Mouse (Mus musculus): ENCODE measurements around the gene Mta2. TPM values are rescaled to one million over a fixed set of nuclear protein-coding genes. Genes with fewer than 3 reads are reported as not detected.

Mta2 gene
- 105 and 110 TPM in 2 replicates for polyA plus RNA-seq (2015; fragmentation: Nextera tagmentation; extraction: Ambion mirVana)

GRCm38 (mm10) chr19:8941515-8942217 lies at the start of gene Mta2:
Gene Mta2 (plus strand): TSS chr19:8941875.

DNA sequence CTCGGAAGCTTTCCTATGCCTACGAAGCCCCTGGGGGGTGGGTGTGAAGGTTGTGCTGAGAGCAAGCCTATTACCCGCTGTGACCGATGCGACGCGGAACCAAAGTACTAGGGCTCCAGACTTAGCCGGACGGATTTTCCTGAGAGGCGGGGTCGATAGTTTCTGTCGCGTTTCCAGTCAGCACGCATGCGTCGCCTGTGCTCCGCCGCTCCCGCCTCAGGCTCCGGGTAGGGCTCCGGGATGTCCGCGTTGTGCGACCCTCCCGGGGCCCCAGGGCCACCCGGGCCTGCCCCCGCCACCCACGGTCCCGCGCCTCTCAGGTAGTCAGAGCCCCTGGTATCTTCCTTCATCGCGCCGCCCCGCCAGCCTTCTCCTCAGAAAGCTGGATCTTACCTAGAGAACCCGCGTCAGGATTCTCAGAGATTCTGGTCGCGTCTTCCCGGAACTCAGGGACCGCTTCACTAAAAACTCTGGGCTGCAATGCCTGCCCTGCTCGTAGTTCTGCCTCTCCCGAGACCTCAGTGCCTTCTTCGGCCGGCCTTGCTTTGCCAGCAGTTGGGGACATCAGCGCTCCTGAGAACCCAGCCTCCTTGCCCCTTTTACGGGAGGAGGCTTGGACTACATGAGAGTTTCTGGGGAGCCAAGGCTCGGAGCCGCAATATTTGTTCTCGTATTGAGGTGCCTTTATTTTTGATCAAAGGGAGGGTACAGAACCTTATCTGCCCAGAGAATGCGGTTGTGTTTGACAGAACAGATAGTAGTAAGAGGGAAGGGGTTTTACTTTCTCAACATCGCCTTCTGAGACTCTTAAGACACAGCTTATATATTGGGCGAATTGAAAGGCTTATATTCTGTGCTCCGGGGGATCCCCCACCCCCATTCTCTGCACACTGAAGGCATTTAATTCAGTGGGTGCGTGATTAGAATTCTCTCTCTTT lies 48.6 kb upstream of the Mta2 start, which contains the start of gene Ints5:
Ints5 (plus strand) TSS at position 177 of the 938 bp plus-strand sequence.

DNA sequence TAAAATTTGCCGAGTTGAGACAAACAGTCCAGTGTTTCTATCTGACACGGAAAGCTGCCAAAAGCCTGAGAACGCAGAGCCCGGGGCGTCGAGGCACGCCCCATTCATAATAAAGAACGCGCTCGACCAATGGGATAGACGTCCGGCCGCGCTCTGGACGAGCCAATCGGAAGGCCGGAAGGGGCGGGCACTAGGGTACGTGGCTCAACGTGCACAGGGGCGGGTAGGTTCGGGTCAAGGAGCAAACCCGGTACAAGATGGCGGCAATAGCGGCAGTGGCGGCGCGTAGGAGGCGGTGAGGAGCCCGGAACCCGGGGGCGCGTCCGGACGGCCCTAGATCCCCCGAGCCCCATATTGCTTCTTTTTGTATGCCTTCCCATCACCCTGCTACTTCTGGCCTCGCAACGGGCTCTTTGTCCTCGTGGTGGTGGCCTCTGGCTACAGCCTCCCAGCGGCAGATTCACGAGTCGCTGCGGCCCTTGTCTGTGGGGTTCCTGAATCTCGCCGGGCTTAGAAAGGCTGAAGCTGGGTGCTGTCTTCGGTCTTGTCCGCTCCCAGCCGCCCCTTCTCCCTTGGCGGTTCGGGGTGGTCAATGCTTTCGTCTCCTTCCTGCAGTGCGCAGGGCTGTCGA lies 43.7 kb upstream of the Mta2 start, which contains the start of gene Ganab:
Ganab (plus strand) TSS at position 207 of the 631 bp plus-strand sequence.

DNA sequence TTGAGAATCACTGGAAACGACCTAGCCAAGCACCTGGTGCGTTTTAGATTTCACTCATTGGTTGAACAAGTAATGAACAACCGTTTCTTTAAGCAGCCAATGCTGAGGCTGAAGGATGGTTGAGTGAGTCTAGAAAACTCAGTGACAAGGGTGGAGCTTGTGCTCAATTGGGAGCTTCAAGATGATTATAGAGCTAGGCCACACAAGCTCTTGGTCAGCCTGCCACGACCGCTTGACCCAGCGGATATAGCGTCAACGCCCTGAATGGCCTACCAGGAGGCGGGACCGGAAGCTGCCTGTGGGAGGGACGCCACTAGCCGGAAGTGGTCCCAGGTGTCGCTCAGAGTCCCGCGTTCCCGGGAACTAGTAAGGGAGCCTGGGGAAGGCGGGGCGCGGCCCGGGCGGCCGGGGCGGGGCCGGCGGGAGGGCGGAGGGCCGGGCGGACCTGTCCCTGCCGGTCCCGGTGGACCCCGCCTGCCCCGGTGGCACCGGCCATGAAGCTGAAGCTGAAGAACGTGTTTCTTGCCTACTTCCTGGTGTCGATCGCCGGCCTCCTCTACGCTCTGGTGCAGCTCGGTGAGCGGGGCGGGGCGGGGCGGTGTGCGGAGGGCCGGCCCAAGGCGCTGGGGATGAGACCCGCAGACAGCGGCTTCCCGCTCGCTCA lies 21.5 kb upstream of the Mta2 start, which contains the start of gene B3gat3:
B3gat3 (plus strand) TSS at position 302 of the 664 bp plus-strand sequence.

GRCm38 (mm10) chr19:8929224-8930088 lies 12.2 kb upstream of the Mta2 start, which contains the start of the genes Rom1 and Eml3:
Gene Rom1 (minus strand): TSS chr19:8929356.
Gene Eml3 (plus strand): TSS chr19:8929552.

GRCm38 (mm10) chr19:8953135-8954039 lies 11.7 kb downstream of the Mta2 start, which contains the start of gene Tut1:
Gene Tut1 (plus strand): TSS chr19:8953847.

DNA sequence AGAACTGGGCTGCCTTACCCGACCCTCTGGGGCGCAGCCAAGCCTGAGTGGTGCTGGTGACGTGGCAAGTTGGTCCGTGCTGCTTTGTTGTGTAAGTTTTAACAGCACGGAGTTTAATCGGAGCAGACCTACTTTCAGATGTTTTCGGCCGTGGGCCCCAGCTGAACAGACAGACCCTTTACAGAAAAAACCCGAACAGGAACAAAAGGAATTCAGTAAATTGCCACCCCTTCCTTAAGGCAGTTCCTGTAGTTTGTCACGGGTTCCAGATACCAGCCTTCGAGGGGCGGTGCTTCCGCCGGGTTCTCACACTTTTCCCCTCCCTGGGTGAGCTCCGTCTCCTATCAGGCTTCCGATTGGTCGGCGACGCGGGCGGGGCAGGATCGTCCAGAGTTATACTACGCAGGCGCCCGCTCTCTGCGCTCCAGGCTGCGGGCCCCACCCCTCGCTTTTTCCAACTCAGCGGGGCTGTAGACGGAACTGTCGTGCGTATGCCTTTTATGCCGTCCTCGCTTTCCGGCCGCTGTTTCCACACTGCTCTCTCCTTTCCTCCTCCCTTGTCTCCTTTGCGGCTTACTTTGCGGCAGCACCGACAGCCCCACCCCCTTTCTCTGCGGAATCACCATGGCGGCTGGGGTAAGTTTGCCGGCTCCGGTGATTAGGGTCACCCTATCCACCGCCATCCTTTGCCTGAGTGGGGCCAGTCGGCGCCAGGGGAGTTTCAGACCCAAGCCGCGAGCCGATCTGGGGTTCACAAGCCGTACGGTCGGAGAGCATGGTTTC lies 25.1 kb downstream of the Mta2 start, which contains the start of gene Eef1g:
Eef1g (plus strand) TSS at position 452 of the 783 bp plus-strand sequence.

DNA sequence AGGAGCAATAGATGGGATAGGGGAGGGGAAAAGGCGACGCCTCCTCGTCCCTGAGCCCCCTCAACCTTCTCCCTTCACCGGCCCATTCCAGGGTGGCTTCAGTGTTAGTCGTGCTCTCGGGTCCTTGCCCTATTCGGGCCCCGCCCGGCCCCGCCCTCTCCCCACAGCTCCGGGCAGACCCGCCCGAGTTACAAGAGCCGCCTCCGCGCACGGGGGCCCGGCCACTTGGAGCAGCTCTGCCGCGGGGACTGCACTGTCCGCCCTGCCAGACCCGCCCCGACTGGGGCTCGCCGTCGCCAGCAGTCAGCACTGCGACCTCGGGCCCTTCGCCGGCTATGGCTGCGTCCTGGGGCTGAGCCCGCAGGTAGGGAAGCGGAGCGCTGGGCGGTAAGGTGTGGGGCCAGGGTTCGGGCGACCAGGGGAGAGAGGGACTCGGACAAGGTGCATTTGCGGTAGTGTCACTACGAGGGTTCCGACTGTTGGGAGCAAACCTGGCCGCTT lies 47.4 kb downstream of the Mta2 start, which contains the start of gene Ahnak:
Ahnak (plus strand) TSS at position 219 of the 501 bp plus-strand sequence.

Other genes with a start within 250 kb of the Mta2 start
- gene Slc3a2, start 218.5 kb upstream of the Mta2 start, polyA plus RNA-seq (2015; fragmentation: Nextera tagmentation; extraction: Ambion mirVana): 101 and 102 TPM in 2 replicates
- gene Wdr74, start 206.0 kb upstream of the Mta2 start, polyA plus RNA-seq (2015; fragmentation: Nextera tagmentation; extraction: Ambion mirVana): 64.9 and 68.8 TPM in 2 replicates
- 0.65 and 0.69 TPM in 2 replicates for gene 1700092M07Rik, start 201.2 kb upstream of the Mta2 start, polyA plus RNA-seq (2015; fragmentation: Nextera tagmentation; extraction: Ambion mirVana)
- 56.9 and 66.5 TPM in 2 replicates for gene Stx5a, start 200.5 kb upstream of the Mta2 start, polyA plus RNA-seq (2015; fragmentation: Nextera tagmentation; extraction: Ambion mirVana)
- 95.6 and 109 TPM in 2 replicates for gene Nxf1, start 184.8 kb upstream of the Mta2 start, polyA plus RNA-seq (2015; fragmentation: Nextera tagmentation; extraction: Ambion mirVana)
- gene Tmem223, start 170.9 kb upstream of the Mta2 start, polyA plus RNA-seq (2015; fragmentation: Nextera tagmentation; extraction: Ambion mirVana): 79.4 and 82.5 TPM in 2 replicates
- gene Tmem179b, start 167.4 kb upstream of the Mta2 start, polyA plus RNA-seq (2015; fragmentation: Nextera tagmentation; extraction: Ambion mirVana): 134 and 140 TPM in 2 replicates
- gene Taf6l, start 155.5 kb upstream of the Mta2 start, polyA plus RNA-seq (2015; fragmentation: Nextera tagmentation; extraction: Ambion mirVana): 13.4 and 15.6 TPM in 2 replicates
- gene Polr2g, start 143.3 kb upstream of the Mta2 start, polyA plus RNA-seq (2015; fragmentation: Nextera tagmentation; extraction: Ambion mirVana): 103 and 108 TPM in 2 replicates
- 1.5 and 1.9 TPM in 2 replicates for gene Zbtb3, start 139.3 kb upstream of the Mta2 start, polyA plus RNA-seq (2015; fragmentation: Nextera tagmentation; extraction: Ambion mirVana)
- 29.3 and 32.7 TPM in 2 replicates for gene Ttc9c, start 122.5 kb upstream of the Mta2 start, polyA plus RNA-seq (2015; fragmentation: Nextera tagmentation; extraction: Ambion mirVana)
- gene Hnrnpul2, start 121.9 kb upstream of the Mta2 start, polyA plus RNA-seq (2015; fragmentation: Nextera tagmentation; extraction: Ambion mirVana): 5.6 and 5.7 TPM in 2 replicates
- gene AC129217.1, start 112.1 kb upstream of the Mta2 start, polyA plus RNA-seq (2015; fragmentation: Nextera tagmentation; extraction: Ambion mirVana): not detected in 2 replicates
- gene Bscl2, start 104.4 kb upstream of the Mta2 start, polyA plus RNA-seq (2015; fragmentation: Nextera tagmentation; extraction: Ambion mirVana): 40.2 and 40.8 TPM in 2 replicates
- gene Gng3, start 102.7 kb upstream of the Mta2 start, polyA plus RNA-seq (2015; fragmentation: Nextera tagmentation; extraction: Ambion mirVana): 0.48 and 0.53 TPM in 2 replicates
- 1.2 and 1.7 TPM in 2 replicates for gene Lrrn4cl, start 91.1 kb upstream of the Mta2 start, polyA plus RNA-seq (2015; fragmentation: Nextera tagmentation; extraction: Ambion mirVana)
- 128 and 131 TPM in 2 replicates for gene Ubxn1, start 70.4 kb upstream of the Mta2 start, polyA plus RNA-seq (2015; fragmentation: Nextera tagmentation; extraction: Ambion mirVana)
- 55.1 and 57.2 TPM in 2 replicates for gene Uqcc3, start 61.0 kb upstream of the Mta2 start, polyA plus RNA-seq (2015; fragmentation: Nextera tagmentation; extraction: Ambion mirVana)
- 44.3 and 52.1 TPM in 2 replicates for gene Lbhd1, start 58.1 kb upstream of the Mta2 start, polyA plus RNA-seq (2015; fragmentation: Nextera tagmentation; extraction: Ambion mirVana)
- gene Gm49403, start 57.9 kb upstream of the Mta2 start, polyA plus RNA-seq (2015; fragmentation: Nextera tagmentation; extraction: Ambion mirVana): not detected in 2 replicates
- 54.0 and 56.8 TPM in 2 replicates for gene 1810009A15Rik, start 53.0 kb upstream of the Mta2 start, polyA plus RNA-seq (2015; fragmentation: Nextera tagmentation; extraction: Ambion mirVana)
- not detected in 2 replicates for gene Gm49416, start 52.9 kb upstream of the Mta2 start, polyA plus RNA-seq (2015; fragmentation: Nextera tagmentation; extraction: Ambion mirVana)
- gene Ints5, start 48.9 kb upstream of the Mta2 start, polyA plus RNA-seq (2015; fragmentation: Nextera tagmentation; extraction: Ambion mirVana): 22.6 and 23.2 TPM in 2 replicates
- 28.2 and 35.2 TPM in 2 replicates for gene Ganab, start 43.8 kb upstream of the Mta2 start, polyA plus RNA-seq (2015; fragmentation: Nextera tagmentation; extraction: Ambion mirVana)
- 23.7 and 26.2 TPM in 2 replicates for gene B3gat3, start 21.5 kb upstream of the Mta2 start, polyA plus RNA-seq (2015; fragmentation: Nextera tagmentation; extraction: Ambion mirVana)
- 2.9 and 3.7 TPM in 2 replicates for gene Rom1, start 12.5 kb upstream of the Mta2 start, polyA plus RNA-seq (2015; fragmentation: Nextera tagmentation; extraction: Ambion mirVana)
- 19.5 and 23.4 TPM in 2 replicates for gene Eml3, start 12.3 kb upstream of the Mta2 start, polyA plus RNA-seq (2015; fragmentation: Nextera tagmentation; extraction: Ambion mirVana)
- 15.3 and 15.8 TPM in 2 replicates for gene Tut1, start 12.0 kb downstream of the Mta2 start, polyA plus RNA-seq (2015; fragmentation: Nextera tagmentation; extraction: Ambion mirVana)
- 261 and 275 TPM in 2 replicates for gene Eef1g, start 25.2 kb downstream of the Mta2 start, polyA plus RNA-seq (2015; fragmentation: Nextera tagmentation; extraction: Ambion mirVana)
- gene Ahnak, start 47.4 kb downstream of the Mta2 start, polyA plus RNA-seq (2015; fragmentation: Nextera tagmentation; extraction: Ambion mirVana): 11.6 and 16.8 TPM in 2 replicates
- 0.30 and 1.2 TPM in 2 replicates for gene Scgb1a1, start 146.1 kb downstream of the Mta2 start, polyA plus RNA-seq (2015; fragmentation: Nextera tagmentation; extraction: Ambion mirVana)
- 16.3 and 19.8 TPM in 2 replicates for gene Asrgl1, start 193.8 kb downstream of the Mta2 start, polyA plus RNA-seq (2015; fragmentation: Nextera tagmentation; extraction: Ambion mirVana)